ENCODE assay signal across 8 mouse cellular contexts in genomic region chr9:66350788-66351430, GRCm38 (mm10). TPM values are rescaled to one million over a fixed set of nuclear protein-coding genes. Genes with fewer than 3 reads are reported as not detected.
DNase-seq lines count a peak whose midpoint lies in the region; ATAC-seq lines count a peak whose summit lies in the region.

No protein-coding gene starts in this region.

- peak overlapping the region; percentile 90 for H3K27ac ChIP-seq in lung, embryonic 16.5 days (ENCODE audit: low read length)
- H3K27ac ChIP-seq in intestine, embryonic 16.5 days (ENCODE audit: low read length), result peak overlapping the region; percentile 97
- peak overlapping the region; percentile 97 for H3K27ac ChIP-seq in midbrain, embryonic 10.5 days (replicated peaks)

- peak overlapping the region; percentile 94 for H3K4me2 ChIP-seq in lung, embryonic 16.5 days (ENCODE audit: low read depth, low read length)
- H3K4me2 ChIP-seq in intestine, embryonic 16.5 days (ENCODE audit: low read depth, low read length), result peak overlapping the region; percentile 78

- no peaks in the 10 kb centered on the region for H3K9me3 ChIP-seq in lung, embryonic 16.5 days (ENCODE audit: control insufficient read depth, low read length)
- H3K9me3 ChIP-seq in intestine, embryonic 16.5 days (ENCODE audit: control insufficient read depth, low read length), result no peaks in the 10 kb centered on the region
- no peaks in the 10 kb centered on the region for H3K9me3 ChIP-seq in midbrain, embryonic 10.5 days (replicated peaks)

- WGBS in lung, embryonic 16.5 days, result under 1% methylated on average over 32 of the region's 32 CpGs
- WGBS in intestine, embryonic 16.5 days, result 2% methylated on average over 32 of the region's 32 CpGs
- WGBS in midbrain, embryonic 10.5 days, result 1% methylated on average over 32 of the region's 32 CpGs

- H3K4me1 ChIP-seq in lung, embryonic 16.5 days (replicated peaks; ENCODE audit: control insufficient read depth, insufficient read depth, low read length), result peaks cover 9% of the 10 kb centered on the region
- H3K4me1 ChIP-seq in intestine, embryonic 16.5 days (ENCODE audit: control insufficient read depth, insufficient read depth, low read length), result peaks cover 14% of the 10 kb centered on the region
- peaks cover 28% of the 10 kb centered on the region for H3K4me1 ChIP-seq in midbrain, embryonic 10.5 days

- no peaks in the 10 kb centered on the region for H3K36me3 ChIP-seq in lung, embryonic 16.5 days (ENCODE audit: control insufficient read depth, insufficient read depth, low read length)
- no peaks in the 10 kb centered on the region for H3K36me3 ChIP-seq in intestine, embryonic 16.5 days (ENCODE audit: control insufficient read depth, insufficient read depth, low read length)
- no peaks in the 10 kb centered on the region for H3K36me3 ChIP-seq in midbrain, embryonic 10.5 days

- H3K27me3 ChIP-seq in lung, embryonic 16.5 days (ENCODE audit: control insufficient read depth, insufficient read depth, low read depth, low read length), result no peaks in the 10 kb centered on the region
- 0 out of 2 replicates have a peak, but pooled peaks cover 2% of the 10 kb centered on the region for H3K27me3 ChIP-seq in intestine, embryonic 16.5 days (replicated peaks; ENCODE audit: control insufficient read depth, insufficient read depth, low read length)
- peaks cover 4% of the 10 kb centered on the region; the same call in 1 of the 2 replicates for H3K27me3 ChIP-seq in midbrain, embryonic 10.5 days (ENCODE audit: low read depth, poor library complexity, severe bottlenecking)

- peak; percentile 42 for DNase-seq in adrenal gland, adult 8-10 months
- DNase-seq in adrenal gland, adult 18-20 months (ENCODE audit: low spot score in 2 of 2), result no peak
- no peak for DNase-seq in lung, postnatal 36 days
- DNase-seq in midbrain, embryonic 10.5 days (ENCODE audit: low spot score), result no peak
- DNase-seq in gastrocnemius, postnatal 4 days (ENCODE audit: low spot score in 2 of 2), result no peak

- peak overlapping the region; percentile 80 for H3K4me3 ChIP-seq in lung, embryonic 16.5 days (ENCODE audit: low read length)
- H3K4me3 ChIP-seq in intestine, embryonic 16.5 days (ENCODE audit: low read length), result peak overlapping the region; percentile 93
- H3K4me3 ChIP-seq in midbrain, embryonic 10.5 days, result peak overlapping the region; percentile 94

- peak; percentile 59 for ATAC-seq in lung, embryonic 16.5 days (ENCODE audit: low read depth)
- ATAC-seq in erythroblast, adult 5-6 weeks (replicated peaks; ENCODE audit: low FRiP score, poor library complexity, severe bottlenecking), result peak; percentile 24
- ATAC-seq in intestine, embryonic 16.5 days, result peak; percentile 71

- peak overlapping the region; percentile 90 for H3K9ac ChIP-seq in lung, embryonic 16.5 days (ENCODE audit: low read length)
- H3K9ac ChIP-seq in intestine, embryonic 16.5 days (ENCODE audit: low read depth, low read length), result peak overlapping the region; percentile 99

RNA-seq across cellular contexts. Expression of gene Herc1, which starts 0.7 kb away (rescaled TPM):
- 10 to 100 TPM; 41.9 to 78.0 (median 53.1) TPM for total RNA-seq in adrenal gland, adult 8-10 months (2022)
- 10 to 100 TPM; 35.1 to 35.4 TPM for total RNA-seq in adrenal gland, adult 18-20 months (2021)
- polyA plus RNA-seq in lung, embryonic 16.5 days (2015; fragmentation: Nextera tagmentation; extraction: Ambion mirVana), result 18.7 and 18.8 TPM in 2 replicates
- total RNA-seq in erythroblast, adult 5-6 weeks (2015; ENCODE audit: low replicate concordance), result 543 and 570 TPM in 2 replicates
- total RNA-seq in erythroblast, adult 5-6 weeks (2017; ENCODE audit: low replicate concordance), result 1,171 and 1,293 TPM in 2 replicates
- 12.8 and 13.8 TPM in 2 replicates for polyA plus RNA-seq in intestine, embryonic 16.5 days (2015; fragmentation: Nextera tagmentation; extraction: Ambion mirVana)
- polyA plus RNA-seq in midbrain, embryonic 10.5 days (2016; fragmentation: Nextera tagmentation; extraction: Ambion mirVana), result 26.1 and 30.8 TPM in 2 replicates
- total RNA-seq in gastrocnemius, postnatal 4 days (2021), result 10 to 100 TPM; 35.7 to 38.7 TPM

Comparison
In these comparisons a context has a peak if more than half of its experiments do, and no peak if none do; other contexts are left out.
1. RNA of gene Herc1, which starts 0.7 kb away (total RNA-seq): 543 to 1,293 TPM in erythroblast, adult 5-6 weeks; 41.9 to 78.0 TPM in adrenal gland, adult 8-10 months, 35.7 to 38.7 TPM in gastrocnemius, postnatal 4 days and 35.1 to 35.4 TPM in adrenal gland, adult 18-20 months; every median in the first group is over 4 times any median in the second.
2. Peak in every context shown above with its lines, with median percentiles within 50 percentile points of each other: ATAC-seq, H3K27ac ChIP-seq and H3K4me3 ChIP-seq.